Mouse (Mus musculus) embryonic facial prominence, embryonic 11.5 days (tissue): ENCODE measurements around the gene Armcx2. TPM values are rescaled to one million over a fixed set of nuclear protein-coding genes. Genes with fewer than 3 reads are reported as not detected.

Source experiments
- ATAC-seq: fragments of 200-750 bp; cut with Nextera tagmentation; replicated peaks from 2 replicates; pipeline ENCODE4 v1.8.0; 2017; ENCODE audit warnings: low read depth; ENCODE audit not compliant: insufficient number of reproducible peaks, low FRiP score, low TSS enrichment
- DNase-seq: peaks from one replicate; pipeline ENCODE4 v3.0.0-alpha.2; 2015; ENCODE audit warnings: low spot score
- H3K27ac ChIP-seq: fragments of 300-500 bp; sonication (generic); replicated peaks from 2 replicates; pipeline ENCODE4 v1.5.1; 2014; ENCODE audit warnings: mild to moderate bottlenecking, low read depth, low read length, control low read depth
- H3K27me3 ChIP-seq: fragments of 300-500 bp; sonication (generic); 2 replicates; pipeline ENCODE4 v1.6.1; 2014; ENCODE audit warnings: mild to moderate bottlenecking, low read length, moderate library complexity, mixed read lengths; ENCODE audit not compliant: control insufficient read depth, insufficient read depth
- H3K36me3 ChIP-seq: fragments of 300-500 bp; sonication (generic); replicated peaks from 2 replicates; pipeline ENCODE4 v1.6.1; 2014; ENCODE audit warnings: low read depth, mild to moderate bottlenecking, low read length, moderate library complexity, mixed read lengths; ENCODE audit not compliant: control insufficient read depth, insufficient read depth
- H3K4me1 ChIP-seq: fragments of 300-500 bp; sonication (generic); 2 replicates; pipeline ENCODE4 v1.6.1; 2014; ENCODE audit warnings: low read length, mixed read lengths; ENCODE audit not compliant: control insufficient read depth, insufficient read depth
- H3K4me2 ChIP-seq: fragments of 300-500 bp; sonication (generic); 2 replicates; pipeline ENCODE4 v1.6.1; 2014; ENCODE audit warnings: low read depth, mild to moderate bottlenecking, control low read depth, low read length, moderate library complexity
- H3K4me3 ChIP-seq: fragments of 300-500 bp; sonication (generic); 2 replicates; pipeline ENCODE4 v1.5.1; 2014; ENCODE audit warnings: low read depth, low read length, control low read depth
- H3K9ac ChIP-seq: fragments of 300-500 bp; sonication (generic); replicated peaks from 2 replicates; pipeline ENCODE4 v1.6.1; 2014; ENCODE audit warnings: mild to moderate bottlenecking, control low read depth, low read length
- H3K9me3 ChIP-seq: fragments of 300-500 bp; sonication (generic); replicated peaks from 2 replicates; pipeline ENCODE4 v1.6.1; 2016; ENCODE audit warnings: mild to moderate bottlenecking, low read length, inconsistent platforms, mixed read lengths; ENCODE audit not compliant: control insufficient read depth
- WGBS: fragments of 180-500 bp; shearing (Covaris S2); extraction: QIAGEN DNeasy Blood & Tissue Kit; methylation state at CpG from one replicate; pipeline ENCODE4 v1.1.7; 2014; 5-methylcytosine and 5-hydroxymethylcytosine counted together
- microRNA-seq: library from miRNA; unstranded; fragments of <30 nt; microRNA quantifications from one replicate; pipeline ENCODE4, GENCODE M21; 2016; ENCODE audit warnings: borderline number of aligned reads
- polyA plus RNA-seq: library from polyadenylated mRNA; unstranded; fragments of >200 nt; fragmentation: Nextera tagmentation; extraction: Ambion mirVana; gene quantifications from 2 replicates; pipeline ENCODE4 v1.2.1, GENCODE M21; 2014

Gene Armcx2
- polyA plus RNA-seq, 1 experiment from 2014 or later: 83.9 TPM

- Histone ChIP-seq H3K27ac (no peak overlapping the region), H3K9me3 (no peaks in the 10 kb centered on the region)
Measured at GRCm38 (mm10) chrX:134757293-134757995, 51.6 kb downstream of the Armcx2 start.

GRCm38 (mm10) chrX:134756434-134757292, 52.4 kb downstream of the Armcx2 start, which contains the start of gene Armcx3:
Gene Armcx3, plus strand, starts transcription at chrX:134756595.
- Histone ChIP-seq H3K36me3 (no peaks in the 10 kb centered on the region), H3K4me3 (peak within 1 kb of the TSS; percentile 55), H3K4me2 (peak within 1 kb of the TSS; percentile 40), H3K9me3 (no peaks in the 10 kb centered on the region), H3K9ac (peak within 1 kb of the TSS; percentile 65), H3K4me1 (no peaks in the 10 kb centered on the region), H3K27me3 (no peaks in the 10 kb centered on the region), H3K27ac (no peak within 1 kb of the TSS)
- 16% methylated on average over 42 of the region's 46 CpGs for WGBS
- DNase-seq (peak; percentile 81), ATAC-seq (peak; percentile 76)

More at GRCm38 (mm10) chrX:134757293-134757995, 51.6 kb downstream of the Armcx2 start:
- peak overlapping the region; percentile 40 for H3K4me2 ChIP-seq
- WGBS: 21% methylated on average over 12 of the region's 13 CpGs
- no peaks in the 10 kb centered on the region for H3K36me3 ChIP-seq
- peak overlapping the region; percentile 55 for H3K4me3 ChIP-seq
- DNase-seq (no peak), ATAC-seq (0 out of 2 replicates have a peak, but pooled peaks have one; percentile 60)
- no peaks in the 10 kb centered on the region for H3K27me3 ChIP-seq
- H3K4me1 ChIP-seq: no peaks in the 10 kb centered on the region
- H3K9ac ChIP-seq: peak overlapping the region; percentile 65

Small RNAs within 50 kb of the gene (microRNA-seq; reads per million reads assigned to microRNA genes)
- not detected for gene Mir7093

Other genes with a start within 250 kb of the Armcx2 start
- 0.81 and 1.4 TPM in 2 replicates for gene Btk, start 225.7 kb downstream of the Armcx2 start, polyA plus RNA-seq
- gene Rpl36a, start 223.6 kb downstream of the Armcx2 start, polyA plus RNA-seq: 355 and 372 TPM in 2 replicates
- 3.5 and 5.1 TPM in 2 replicates for gene Gla, start 208.1 kb downstream of the Armcx2 start, polyA plus RNA-seq
- 163 and 167 TPM in 2 replicates for gene Hnrnph2, start 208.0 kb downstream of the Armcx2 start, polyA plus RNA-seq
- gene Armcx4, start 122.7 kb downstream of the Armcx2 start, polyA plus RNA-seq: 6.6 and 7.5 TPM in 2 replicates
- gene Armcx1, start 91.3 kb downstream of the Armcx2 start, polyA plus RNA-seq: 47.0 and 55.1 TPM in 2 replicates
- 20.5 and 20.8 TPM in 2 replicates for gene Armcx6, start 57.8 kb downstream of the Armcx2 start, polyA plus RNA-seq
- 66.4 and 70.5 TPM in 2 replicates for gene Armcx3, start 52.6 kb downstream of the Armcx2 start, polyA plus RNA-seq
- gene Nxf2, start 155.5 kb upstream of the Armcx2 start, polyA plus RNA-seq: 0.97 and 1.3 TPM in 2 replicates
- 6.2 and 7.0 TPM in 2 replicates for gene Zmat1, start 200.0 kb upstream of the Armcx2 start, polyA plus RNA-seq